Mouse (Mus musculus) hindbrain, embryonic 15.5 days (tissue): ENCODE results near the gene Vps4b. TPM values are rescaled to one million over a fixed set of nuclear protein-coding genes. Genes with fewer than 3 reads are reported as not detected.
A peak's percentile ranks its signal among the peaks of the same experiment; 100 is the strongest.

ENCODE experiments used
- ATAC-seq: fragments of 200-750 bp; cut with Nextera tagmentation; 2 replicates; pipeline ENCODE4 v1.8.0; 2017; ENCODE audit warnings: low read depth, moderate number of reproducible peaks, moderate TSS enrichment; ENCODE audit not compliant: low FRiP score
- H3K27ac ChIP-seq: fragments of 300-500 bp; sonication (generic); replicated peaks from 2 replicates; pipeline ENCODE4 v1.5.1; 2015; ENCODE audit warnings: mild to moderate bottlenecking, inconsistent platforms
- H3K27me3 ChIP-seq: fragments of 300-500 bp; sonication (generic); 2 replicates; pipeline ENCODE4 v1.6.1; 2015; ENCODE audit warnings: control low read depth, inconsistent platforms
- H3K36me3 ChIP-seq: fragments of 300-500 bp; sonication (generic); 2 replicates; pipeline ENCODE4 v1.6.1; 2015; ENCODE audit warnings: control low read depth, inconsistent platforms
- H3K4me1 ChIP-seq: fragments of 300-500 bp; sonication (generic); replicated peaks from 2 replicates; pipeline ENCODE4 v1.6.1; 2015; ENCODE audit warnings: control low read depth, inconsistent platforms
- H3K4me2 ChIP-seq: fragments of 300-500 bp; sonication (generic); 2 replicates; pipeline ENCODE4 v1.6.1; 2015; ENCODE audit warnings: moderate library complexity, mild to moderate bottlenecking, inconsistent platforms
- H3K4me3 ChIP-seq: fragments of 300-500 bp; sonication (generic); 2 replicates; pipeline ENCODE4 v1.5.1; 2015; ENCODE audit warnings: mild to moderate bottlenecking, inconsistent platforms
- H3K9ac ChIP-seq: fragments of 300-500 bp; sonication (generic); 2 replicates; pipeline ENCODE4 v1.6.1; 2015; ENCODE audit warnings: inconsistent platforms
- H3K9me3 ChIP-seq: fragments of 300-500 bp; sonication (generic); 2 replicates; pipeline ENCODE4 v1.6.1; 2016; ENCODE audit warnings: control low read depth, inconsistent platforms
- WGBS: fragments of 180-500 bp; shearing (Covaris S2); methylation state at CpG from one replicate; pipeline ENCODE4 v1.1.7; 2015; 5-methylcytosine and 5-hydroxymethylcytosine counted together
- polyA plus RNA-seq: library from polyadenylated mRNA; unstranded; fragments of >200 nt; fragmentation: Nextera tagmentation; extraction: Ambion mirVana; gene quantifications from 2 replicates; pipeline ENCODE4 v1.2.1, GENCODE M21; 2015

Vps4b gene
- polyA plus RNA-seq, 1 experiment from 2014 or later: 34.7 TPM

DNA sequence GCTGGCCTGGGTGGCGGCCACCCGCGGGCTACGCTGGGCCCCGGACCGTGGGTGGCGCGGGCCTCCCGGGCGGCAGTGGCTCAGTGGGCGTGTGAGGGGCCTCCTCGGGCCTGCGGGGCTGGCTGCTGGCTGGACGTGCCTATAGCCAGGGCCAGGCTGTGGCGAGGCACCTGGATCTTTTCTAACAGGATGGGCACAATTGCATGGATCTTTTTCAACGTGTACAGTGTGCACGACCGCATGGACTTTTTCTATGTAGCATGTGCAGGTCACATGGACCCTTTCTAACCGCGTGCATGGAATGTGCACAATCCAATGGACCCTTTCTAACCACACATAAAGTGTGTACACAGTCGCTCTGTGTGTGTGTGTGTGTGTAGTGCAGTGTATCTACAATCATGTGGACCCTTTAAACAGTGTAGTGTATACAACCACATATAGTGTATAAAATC, 82.0 kb downstream of the Vps4b start:
- 0 out of 2 replicates have a peak, but pooled peaks cover 3% of the 10 kb centered on the region for H3K27me3 ChIP-seq
- H3K27ac ChIP-seq: peak overlapping the region; percentile 97
- 5% methylated on average over 20 of the region's 21 CpGs for WGBS
- H3K9ac ChIP-seq: peak overlapping the region; percentile 97
- H3K4me2 ChIP-seq: peak overlapping the region; percentile 99
- peak overlapping the region; percentile 70 for H3K4me3 ChIP-seq
- peaks cover 29% of the 10 kb centered on the region for H3K4me1 ChIP-seq
- no peaks in the 10 kb centered on the region for H3K36me3 ChIP-seq
- ATAC-seq: peak; percentile 75
- H3K9me3 ChIP-seq: no peaks in the 10 kb centered on the region

Other genes starting within 250 kb of the Vps4b start
- 15.9 and 18.4 TPM in 2 replicates for gene Bcl2, start 82.5 kb downstream of the Vps4b start, polyA plus RNA-seq
- gene Kdsr, start 37.0 kb downstream of the Vps4b start, polyA plus RNA-seq: 13.9 and 15.4 TPM in 2 replicates
- 0.16 and 0.33 TPM in 2 replicates for gene Serpinb5, start 64.4 kb upstream of the Vps4b start, polyA plus RNA-seq
- gene Serpinb12, start 137.7 kb upstream of the Vps4b start, polyA plus RNA-seq: 0.09 TPM in 1 of 2 replicates, not detected in the other
- gene Serpinb13, start 184.3 kb upstream of the Vps4b start, polyA plus RNA-seq: not detected in 2 replicates